Mouse (Mus musculus) CH12.LX (cell line): Measurements from ENCODE around the gene Lix1l. TPM values are rescaled to one million over a fixed set of nuclear protein-coding genes. Genes with fewer than 3 reads are reported as not detected.

Experiments
- DNase-seq: peaks from one replicate; pipeline ENCODE4 v3.0.0-alpha.2; 2013; ENCODE audit errors: extremely low read depth
- H3K27ac ChIP-seq: 2 replicates; pipeline ENCODE4 v1.5.1; 2012; ENCODE audit warnings: low read depth, mild to moderate bottlenecking, control low read depth, moderate library complexity; ENCODE audit not compliant: insufficient read depth
- H3K27me3 ChIP-seq: replicated peaks from 2 replicates; pipeline ENCODE3; 2012; ENCODE audit warnings: inconsistent platforms
- H3K36me3 ChIP-seq, 2 experiments: replicated peaks in 1 of 2; 2 replicates each; pipeline versions ENCODE3 to v1.6.1; 2012; ENCODE audit warnings: inconsistent platforms in 1 of 2, low read length in 1 of 2, mild to moderate bottlenecking in 1 of 2, mixed read lengths in 1 of 2, moderate library complexity in 1 of 2; ENCODE audit not compliant: control insufficient read depth in 1 of 2, insufficient read depth in 1 of 2
- H3K4me1 ChIP-seq, 2 experiments: 2 replicates each; pipeline ENCODE4 v1.6.1; 2012; ENCODE audit warnings: inconsistent platforms in 1 of 2, moderate library complexity in 1 of 2; ENCODE audit not compliant: insufficient read depth in 2 of 2, control insufficient read depth in 1 of 2
- H3K4me2 ChIP-seq: 2 replicates; pipeline ENCODE4 v1.6.1; 2012; ENCODE audit warnings: low read depth, mild to moderate bottlenecking, control low read depth; ENCODE audit not compliant: poor library complexity, insufficient read depth, severe bottlenecking
- H3K4me3 ChIP-seq, 3 experiments: fragments of 150-350 bp in 1 of 3; sonication (generic) in 1 of 3; replicated peaks in 1 of 3; 2 replicates each; pipeline versions ENCODE3 to v1.5.1; 2011 to 2012; ENCODE audit warnings: low read depth in 2 of 3, low read length in 2 of 3, mild to moderate bottlenecking in 2 of 3, moderate library complexity in 2 of 3, control low read depth in 1 of 3, improper control_type of control experiment in 1 of 3, inconsistent platforms in 1 of 3, mixed read lengths in 1 of 3; ENCODE audit not compliant: poor library complexity in 1 of 3
- H3K79me2 ChIP-seq: replicated peaks from 2 replicates; pipeline ENCODE4 v1.6.1; 2012; ENCODE audit warnings: mild to moderate bottlenecking, moderate library complexity; ENCODE audit not compliant: control insufficient read depth, poor library complexity, insufficient read depth, severe bottlenecking; ENCODE audit errors: extremely low read depth
- H3K9ac ChIP-seq: 2 replicates; pipeline ENCODE4 v1.6.1; 2012; ENCODE audit warnings: low read depth, mild to moderate bottlenecking, control low read depth, moderate library complexity; ENCODE audit not compliant: insufficient read depth
- H3K9me3 ChIP-seq: replicated peaks from 2 replicates; pipeline ENCODE3; 2012; ENCODE audit warnings: low read length, inconsistent platforms, mixed read lengths
- CHD1 ChIP-seq: IDR thresholded peaks from 2 replicates; pipeline ENCODE4 v1.6.1; 2012; ENCODE audit warnings: low read depth, low read length, improper control_type of control experiment, inconsistent platforms
- CHD2 ChIP-seq: IDR thresholded peaks from 2 replicates; pipeline ENCODE4 v1.6.1; 2011; ENCODE audit warnings: low read length, improper control_type of control experiment
- E2F4 ChIP-seq: IDR thresholded peaks from 2 replicates; pipeline ENCODE4 v1.6.1; 2011; ENCODE audit warnings: low read depth, low read length, improper control_type of control experiment; ENCODE audit not compliant: insufficient replicate concordance
- ELF1 ChIP-seq: IDR thresholded peaks from 2 replicates; pipeline ENCODE4 v1.6.1; 2014; ENCODE audit warnings: low read depth, mild to moderate bottlenecking, inconsistent platforms, low read length, improper control_type of control experiment
- EP300 ChIP-seq: IDR thresholded peaks from 2 replicates; pipeline ENCODE4 v1.6.1; 2011; ENCODE audit warnings: low read length, improper control_type of control experiment
- ETS1 ChIP-seq: conservative IDR thresholded peaks from 2 replicates; pipeline ENCODE4 v1.6.1; 2012; ENCODE audit warnings: low read depth, mild to moderate bottlenecking, inconsistent platforms, low read length, improper control_type of control experiment, moderate library complexity
- JUN ChIP-seq: IDR thresholded peaks from 2 replicates; pipeline ENCODE4 v1.6.1; 2011; ENCODE audit warnings: low read depth, mild to moderate bottlenecking, low read length, improper control_type of control experiment, moderate library complexity; ENCODE audit not compliant: insufficient read depth
- JUND ChIP-seq: conservative IDR thresholded peaks from 2 replicates; pipeline ENCODE4 v1.6.1; 2011; ENCODE audit warnings: low read depth, low read length, improper control_type of control experiment
- KAT2A ChIP-seq: IDR thresholded peaks from 2 replicates; pipeline ENCODE4 v1.6.1; 2012; ENCODE audit warnings: low read length, improper control_type of control experiment, inconsistent platforms; ENCODE audit not compliant: insufficient replicate concordance
- MAFK ChIP-seq: IDR thresholded peaks from 2 replicates; pipeline ENCODE4 v1.6.1; 2011; ENCODE audit warnings: low read length, improper control_type of control experiment; ENCODE audit not compliant: insufficient replicate concordance
- MAX ChIP-seq: IDR thresholded peaks from 2 replicates; pipeline ENCODE4 v1.6.1; 2011; ENCODE audit warnings: low read length, improper control_type of control experiment
- MEF2A ChIP-seq: IDR thresholded peaks from 2 replicates; pipeline ENCODE4 v1.6.1; 2014; ENCODE audit warnings: low read depth, mild to moderate bottlenecking, inconsistent platforms, low read length, improper control_type of control experiment, borderline replicate concordance
- MXI1 ChIP-seq: IDR thresholded peaks from 2 replicates; pipeline ENCODE4 v1.6.1; 2011; ENCODE audit warnings: mild to moderate bottlenecking, low read depth, low read length, improper control_type of control experiment
- MYC ChIP-seq: IDR thresholded peaks from 2 replicates; pipeline ENCODE4 v1.6.1; 2011; ENCODE audit warnings: low read depth, mild to moderate bottlenecking, improper control_type of control experiment, low read length
- NELFE ChIP-seq: IDR thresholded peaks from 2 replicates; pipeline ENCODE4 v1.6.1; 2011; ENCODE audit warnings: low read depth, low read length, improper control_type of control experiment
- RCOR1 ChIP-seq: conservative IDR thresholded peaks from 2 replicates; pipeline ENCODE4 v1.6.1; 2012; ENCODE audit warnings: low read depth, mild to moderate bottlenecking, inconsistent platforms, low read length, improper control_type of control experiment
- SMC3 ChIP-seq: IDR thresholded peaks from 2 replicates; pipeline ENCODE4 v1.6.1; 2011; ENCODE audit warnings: low read depth, low read length, improper control_type of control experiment
- USF2 ChIP-seq: conservative IDR thresholded peaks from 2 replicates; pipeline ENCODE4 v1.6.1; 2011; ENCODE audit warnings: low read depth, low read length, improper control_type of control experiment
- ZKSCAN1 ChIP-seq: IDR thresholded peaks from 2 replicates; pipeline ENCODE4 v1.6.1; 2012; ENCODE audit warnings: low read depth, inconsistent platforms, low read length, improper control_type of control experiment, borderline replicate concordance
- ZMIZ1 ChIP-seq: IDR thresholded peaks from 2 replicates; pipeline ENCODE4 v1.6.1; 2012; ENCODE audit warnings: low read depth, mild to moderate bottlenecking, inconsistent platforms, low read length, improper control_type of control experiment
- dilution Hi-C: fragments of 300-500 bp; cut with MboI; formaldehyde crosslinking; loops from 2 replicates; pipeline ENCODE4 v1.14.3; 2020; ENCODE audit warnings: low sequenced_read_pairs; ENCODE audit not compliant: extremely low pct_unique_long_range_greater_than_20kb, extremely low pct_ligation_motif_present
- in situ Hi-C: fragments of 300-500 bp; cut with MboI; formaldehyde crosslinking; loops from 3 replicates; pipeline ENCODE4 v1.14.3; 2019; ENCODE audit warnings: low sequenced_read_pairs, low pct_ligation_motif_present, low pct_unique_long_range_greater_than_20kb, mixed read lengths
- polyA plus RNA-seq: library from polyadenylated mRNA; unstranded; fragments of >175 nt; gene quantifications from 2 replicates; pipeline ENCODE4 v1.2.1, GENCODE M21; 2012; ENCODE audit warnings: low read depth; ENCODE audit not compliant: insufficient read length
- total RNA-seq, 2 experiments: library from RNA; depleted of rRNA; stranded (reverse); fragments of 300-350 nt in 1 of 2; fragments of >200 nt in 1 of 2; gene quantifications; 2 replicates each; pipeline ENCODE4 v1.2.3; 2012 to 2014

Gene Lix1l
- total and polyA plus RNA-seq, 3 experiments = 4.0 to 4.6 (median 4.5) TPM

- TF ChIP-seq ETS1 = peak; percentile 93
- peak; percentile 23; the same call in 1 of the 2 replicates for TF ChIP-seq USF2
- TF ChIP-seq EP300 = no peak
- TF ChIP-seq ZMIZ1 = peak; percentile 100
- no peak for TF ChIP-seq E2F4
- no peak for TF ChIP-seq CHD1
- TF ChIP-seq MYC = no peak
- no peak for TF ChIP-seq SMC3
- peak; percentile 95 for TF ChIP-seq ELF1
- no peak for TF ChIP-seq JUN
- TF ChIP-seq MXI1 = peak; percentile 100
- TF ChIP-seq CHD2 = peak; percentile 95
- TF ChIP-seq JUND = no peak
- TF ChIP-seq KAT2A = no peak
Measured at GRCm38 (mm10) chr3:96557694-96558093, 43.3 kb upstream of the Lix1l start, which contains the start of gene Txnip (continued).

- in situ Hi-C loops (no loop called here), dilution Hi-C loops (no loop called here)
- Histone ChIP-seq H3K4me1 (peaks cover 8 to 46% of the 10 kb centered on the region in 2 experiments), H3K9me3 (no peaks in the 10 kb centered on the region), H3K27me3 (no peaks in the 10 kb centered on the region), H3K79me2 (peaks cover 41% of the 10 kb centered on the region), H3K9ac (peak overlapping the region; percentile 98), H3K4me2 (no peak overlapping the region), H3K27ac (peak overlapping the region; percentile 98), H3K4me3 (peak overlapping the region; percentile 77 to 100 (median 78)), H3K36me3 (peaks cover 28 to 30% of the 10 kb centered on the region in 2 experiments)
- DNase-seq = no peak
- TF ChIP-seq MAX = no peak
- no peak for TF ChIP-seq ELF1
- TF ChIP-seq ZKSCAN1 = no peak
- TF ChIP-seq CHD1 = peak; percentile 86; the same call in 1 of the 2 replicates
- no peak for TF ChIP-seq NELFE
- no peak for TF ChIP-seq MEF2A
- TF ChIP-seq EP300 = peak; percentile 39; the same call in 1 of the 2 replicates
- TF ChIP-seq MAFK = no peak
- 0 out of 2 replicates have a peak, but pooled peaks have one; percentile 25 for TF ChIP-seq RCOR1
Measured at GRCm38 (mm10) chr3:96558159-96558558, 42.8 kb upstream of the Lix1l start.
